Mouse (Mus musculus): ENCODE results near the gene Arhgap20.

Gene Arhgap20

GRCm38 (mm10) chr9:51798251-51798650 is 33.1 kb downstream of the Arhgap20 start:
- DNase-seq (ENCODE audit: low spot score in 2 of 2): no peak

GRCm38 (mm10) chr9:51799156-51799555 is 34.0 kb downstream of the Arhgap20 start:
- no peak for DNase-seq (ENCODE audit: low spot score in 2 of 2)

GRCm38 (mm10) chr9:51807272-51807671 is 42.1 kb downstream of the Arhgap20 start:
- DNase-seq (ENCODE audit: low spot score in 2 of 2): no peak

GRCm38 (mm10) chr9:51812931-51813330 is 47.8 kb downstream of the Arhgap20 start:
- DNase-seq (ENCODE audit: low spot score in 2 of 2): no peak

GRCm38 (mm10) chr9:51824516-51824915 is 59.4 kb downstream of the Arhgap20 start:
- DNase-seq (ENCODE audit: low spot score in 2 of 2): no peak

- no peak for DNase-seq (ENCODE audit: low spot score in 2 of 2)
Observed at GRCm38 (mm10) chr9:51831596-51831995, 66.5 kb downstream of the Arhgap20 start.

- no peak for DNase-seq (ENCODE audit: low spot score in 2 of 2)
Observed at GRCm38 (mm10) chr9:51832368-51832767, 67.2 kb downstream of the Arhgap20 start.

- no peak for DNase-seq (ENCODE audit: low spot score in 2 of 2)
Observed at GRCm38 (mm10) chr9:51837716-51838115, 72.6 kb downstream of the Arhgap20 start.

- DNase-seq (ENCODE audit: low spot score in 2 of 2): no peak
Observed at GRCm38 (mm10) chr9:51843216-51843615, 78.1 kb downstream of the Arhgap20 start.

GRCm38 (mm10) chr9:51845796-51846195 is 80.7 kb downstream of the Arhgap20 start:
- no peak for DNase-seq (ENCODE audit: low spot score in 2 of 2)

- DNase-seq (ENCODE audit: low spot score in 2 of 2): no peak
Observed at GRCm38 (mm10) chr9:51853772-51854171, 88.6 kb downstream of the Arhgap20 start.

GRCm38 (mm10) chr9:51864273-51864672 is 99.1 kb downstream of the Arhgap20 start:
- no peak for DNase-seq (ENCODE audit: low spot score in 2 of 2)

GRCm38 (mm10) chr9:51866634-51867033 is 101.5 kb downstream of the Arhgap20 start:
- DNase-seq (ENCODE audit: low spot score in 2 of 2): no peak

GRCm38 (mm10) chr9:51869056-51869455 is 103.9 kb downstream of the Arhgap20 start:
- no peak for DNase-seq (ENCODE audit: low spot score in 2 of 2)

GRCm38 (mm10) chr9:51874348-51874747 is 109.2 kb downstream of the Arhgap20 start:
- DNase-seq (ENCODE audit: low spot score in 2 of 2): no peak

- no peak for DNase-seq (ENCODE audit: low spot score in 2 of 2)
Observed at GRCm38 (mm10) chr9:51875531-51875930, 110.4 kb downstream of the Arhgap20 start.

GRCm38 (mm10) chr9:51881386-51881785 is 116.2 kb downstream of the Arhgap20 start:
- no peak for DNase-seq (ENCODE audit: low spot score in 2 of 2)

- DNase-seq (ENCODE audit: low spot score in 2 of 2): no peak
Observed at GRCm38 (mm10) chr9:51881881-51882280, 116.7 kb downstream of the Arhgap20 start.

- no peak for DNase-seq (ENCODE audit: low spot score in 2 of 2)
Observed at GRCm38 (mm10) chr9:51883319-51883718, 118.2 kb downstream of the Arhgap20 start.

GRCm38 (mm10) chr9:51892921-51893320 is 127.8 kb downstream of the Arhgap20 start:
- DNase-seq (ENCODE audit: low spot score in 2 of 2): no peak
